Mouse (Mus musculus): Measurements from ENCODE around the gene Mettl6. TPM values are rescaled to one million over a fixed set of nuclear protein-coding genes. Genes with fewer than 3 reads are reported as not detected.

The Mettl6 gene
- polyA plus RNA-seq, 1 experiment, result 17.0 TPM

DNA sequence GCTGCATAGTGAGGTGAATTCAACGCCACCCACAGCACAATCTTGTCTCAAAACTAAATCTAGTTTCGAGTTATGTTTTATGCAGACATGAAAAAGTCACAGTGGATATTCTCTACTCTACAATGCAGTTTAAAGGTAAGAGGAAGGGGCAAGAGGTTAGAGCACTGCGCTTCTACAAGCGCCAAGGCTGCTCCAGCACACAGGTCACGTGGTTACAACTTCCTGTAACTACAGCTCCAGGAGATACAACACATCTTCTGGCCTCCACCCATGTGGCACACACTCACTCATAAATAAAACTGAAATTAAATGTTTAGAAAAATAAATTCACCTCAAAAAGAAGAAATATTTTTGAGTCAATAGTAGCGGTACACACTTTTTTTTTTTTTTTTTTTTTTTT, 54.1 kb downstream of the Mettl6 start:
- no peaks in the 10 kb centered on the region for H3K79me3 ChIP-seq (ENCODE audit: low read depth)
- H3K27me3 ChIP-seq (ENCODE audit: control insufficient read depth, insufficient read depth, insufficient read length), result no peaks in the 10 kb centered on the region
- no peak overlapping the region for H3K4me3 ChIP-seq (ENCODE audit: insufficient read depth, poor library complexity, severe bottlenecking)
- H3K36me3 ChIP-seq (ENCODE audit: control insufficient read depth, insufficient read depth), result no peaks in the 10 kb centered on the region
- H3ac ChIP-seq (ENCODE audit: control insufficient read depth, insufficient read length, low read depth), result no peak overlapping the region
- TF ChIP-seq MYOG (IDR thresholded peaks at IDR 0.05; ENCODE audit: control insufficient read depth, extremely low read depth, insufficient read length) (no peak), USF1 (IDR thresholded peaks at IDR 0.05; ENCODE audit: low read depth) (peak; percentile 15)
- H3K79me2 ChIP-seq (ENCODE audit: control insufficient read depth, insufficient read depth), result peaks cover 1% of the 10 kb centered on the region

GRCm38 (mm10) chr14:31440230-31440629, 54.6 kb downstream of the Mettl6 start:
- H3K36me3 ChIP-seq (ENCODE audit: control insufficient read depth, insufficient read depth), result no peaks in the 10 kb centered on the region
- H3K4me3 ChIP-seq (ENCODE audit: insufficient read depth, poor library complexity, severe bottlenecking), result no peak overlapping the region
- TF ChIP-seq MAX (IDR thresholded peaks at IDR 0.05) (no peak), USF1 (IDR thresholded peaks at IDR 0.05; ENCODE audit: low read depth) (no peak), CTCF (IDR thresholded peaks at IDR 0.05; ENCODE audit: control insufficient read depth, insufficient read depth, insufficient read length) (no peak)
- H3ac ChIP-seq (ENCODE audit: control insufficient read depth, insufficient read length, low read depth), result no peak overlapping the region
- H3K79me2 ChIP-seq (ENCODE audit: control insufficient read depth, insufficient read depth), result peaks cover 6% of the 10 kb centered on the region
- no peaks in the 10 kb centered on the region for H3K79me3 ChIP-seq (ENCODE audit: low read depth)
- H3K27me3 ChIP-seq (ENCODE audit: control insufficient read depth, insufficient read depth, insufficient read length), result no peaks in the 10 kb centered on the region

DNA sequence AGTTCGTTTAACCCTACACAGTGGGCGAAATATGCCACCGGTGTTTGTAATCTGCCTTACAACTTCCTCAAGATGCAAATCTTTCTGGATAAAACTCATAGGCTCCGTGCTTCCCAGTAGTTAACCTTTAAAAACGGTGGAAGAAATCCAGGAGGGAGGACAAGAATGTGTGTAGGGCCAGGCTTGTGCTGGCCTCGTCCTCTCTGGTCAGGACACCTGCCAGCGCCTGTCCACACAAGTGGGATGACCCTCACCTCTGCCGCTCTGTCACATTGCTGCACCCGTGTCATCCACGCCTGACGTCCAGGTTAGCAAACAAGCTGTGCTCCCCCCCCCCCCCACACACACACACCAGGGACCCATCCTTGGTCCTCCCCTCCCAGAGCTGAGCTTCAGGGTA, 55.6 kb downstream of the Mettl6 start:
- no peak overlapping the region for H3K4me3 ChIP-seq (ENCODE audit: insufficient read depth, poor library complexity, severe bottlenecking)
- H3ac ChIP-seq (ENCODE audit: control insufficient read depth, insufficient read length, low read depth), result no peak overlapping the region
- no peaks in the 10 kb centered on the region for H3K27me3 ChIP-seq (ENCODE audit: control insufficient read depth, insufficient read depth, insufficient read length)
- TF ChIP-seq USF1 (IDR thresholded peaks at IDR 0.05; ENCODE audit: low read depth) (no peak), MYOD1 (IDR thresholded peaks at IDR 0.05; ENCODE audit: control insufficient read depth, insufficient read length, low read depth) (no peak), MYOG (IDR thresholded peaks at IDR 0.05; ENCODE audit: control insufficient read depth, extremely low read depth, insufficient read length) (no peak), CEBPB (IDR thresholded peaks at IDR 0.05; ENCODE audit: low read depth) (no peak), MAX (IDR thresholded peaks at IDR 0.05) (no peak), CTCF (IDR thresholded peaks at IDR 0.05; ENCODE audit: control insufficient read depth, insufficient read depth, insufficient read length) (no peak), FOSL1 (IDR thresholded peaks at IDR 0.05; ENCODE audit: insufficient read depth, low read length, poor library complexity, severe bottlenecking) (no peak)
- H3K79me3 ChIP-seq (ENCODE audit: low read depth), result peaks cover 1% of the 10 kb centered on the region
- no peaks in the 10 kb centered on the region for H3K36me3 ChIP-seq (ENCODE audit: control insufficient read depth, insufficient read depth)
- peaks cover 10% of the 10 kb centered on the region for H3K79me2 ChIP-seq (ENCODE audit: control insufficient read depth, insufficient read depth)

DNA sequence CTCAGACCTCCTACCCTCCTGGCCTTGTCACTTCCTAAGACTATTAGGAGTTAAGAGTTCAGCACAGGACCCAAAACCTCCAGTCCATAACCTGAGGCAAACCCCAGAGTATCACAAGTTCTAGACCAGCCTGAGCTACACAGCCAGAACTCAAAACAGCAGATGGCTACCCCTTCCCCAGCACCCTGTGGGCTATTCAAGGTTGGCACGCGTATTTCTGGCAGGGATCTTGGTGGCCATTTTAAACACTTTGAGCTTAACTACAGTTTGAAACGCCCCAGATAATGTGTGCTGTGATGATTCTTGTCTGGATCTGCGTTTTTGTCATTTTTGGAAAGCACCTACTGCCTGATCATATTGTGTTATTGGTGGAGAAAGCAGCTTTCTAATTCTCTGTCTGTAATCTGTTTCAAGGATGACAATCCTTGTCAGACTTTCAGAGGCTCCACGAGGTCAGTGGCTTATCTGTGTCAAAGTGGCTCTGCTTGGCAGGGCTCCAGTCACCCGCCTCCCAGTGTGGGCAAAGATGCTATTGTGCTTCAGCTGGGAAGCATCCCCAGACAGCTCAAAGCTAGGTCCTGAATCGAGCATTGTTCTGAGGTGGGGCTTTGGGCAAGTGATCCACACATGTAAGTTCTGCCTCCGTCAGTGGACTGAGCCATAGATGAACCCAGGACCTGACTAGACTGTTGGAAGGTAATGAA, 56.9 kb downstream of the Mettl6 start:
- Histone ChIP-seq H3K36me3 (ENCODE audit: control insufficient read depth, insufficient read depth) (no peaks in the 10 kb centered on the region), H3K79me2 (ENCODE audit: control insufficient read depth, insufficient read depth) (peaks cover 10% of the 10 kb centered on the region), H3K4me3 (ENCODE audit: insufficient read depth, poor library complexity, severe bottlenecking) (no peak overlapping the region), H3K79me3 (ENCODE audit: low read depth) (peaks cover 1% of the 10 kb centered on the region), H3ac (ENCODE audit: control insufficient read depth, insufficient read length, low read depth) (no peak overlapping the region), H3K27me3 (ENCODE audit: control insufficient read depth, insufficient read depth, insufficient read length) (no peaks in the 10 kb centered on the region)
- TF ChIP-seq MYOG (IDR thresholded peaks at IDR 0.05; ENCODE audit: control insufficient read depth, extremely low read depth, insufficient read length), result no peak
- TF ChIP-seq MAX (IDR thresholded peaks at IDR 0.05), result no peak
- TF ChIP-seq CEBPB (IDR thresholded peaks at IDR 0.05; ENCODE audit: low read depth), result no peak
- TF ChIP-seq USF1 (IDR thresholded peaks at IDR 0.05; ENCODE audit: low read depth), result no peak
- TF ChIP-seq CTCF (IDR thresholded peaks at IDR 0.05; ENCODE audit: control insufficient read depth, insufficient read depth, insufficient read length), result no peak
- TF ChIP-seq MYOD1 (IDR thresholded peaks at IDR 0.05; ENCODE audit: control insufficient read depth, insufficient read length, low read depth), result no peak
- no peak for TF ChIP-seq FOSL1 (IDR thresholded peaks at IDR 0.05; ENCODE audit: insufficient read depth, low read length, poor library complexity, severe bottlenecking)

- H3K79me3 ChIP-seq (ENCODE audit: low read depth), result peaks cover 4% of the 10 kb centered on the region
- peak within 1 kb of the TSS; percentile 78 for H3ac ChIP-seq (ENCODE audit: control insufficient read depth, insufficient read length, low read depth)
- no peaks in the 10 kb centered on the region for H3K27me3 ChIP-seq (ENCODE audit: control insufficient read depth, insufficient read depth, insufficient read length)
- peaks cover 16% of the 10 kb centered on the region for H3K79me2 ChIP-seq (ENCODE audit: control insufficient read depth, insufficient read depth)
- TF ChIP-seq CTCF (IDR thresholded peaks at IDR 0.05; ENCODE audit: control insufficient read depth, insufficient read depth, insufficient read length) (peak; percentile 98), USF1 (IDR thresholded peaks at IDR 0.05; ENCODE audit: low read depth) (no peak), MYOD1 (IDR thresholded peaks at IDR 0.05; ENCODE audit: control insufficient read depth, insufficient read length, low read depth) (no peak), MYOG (IDR thresholded peaks at IDR 0.05; ENCODE audit: control insufficient read depth, extremely low read depth, insufficient read length) (no peak), FOSL1 (IDR thresholded peaks at IDR 0.05; ENCODE audit: insufficient read depth, low read length, poor library complexity, severe bottlenecking) (no peak), MAX (IDR thresholded peaks at IDR 0.05) (peak; percentile 57)
- peak within 1 kb of the TSS; percentile 65 for H3K4me3 ChIP-seq (ENCODE audit: insufficient read depth, poor library complexity, severe bottlenecking)
- no peaks in the 10 kb centered on the region for H3K36me3 ChIP-seq (ENCODE audit: control insufficient read depth, insufficient read depth)
These were observed 58.7 kb downstream of the Mettl6 start, which contains the start of gene Sh3bp5 for GRCm38 (mm10) chr14:31435930-31436693. Gene Sh3bp5, minus strand, starts transcription at chr14:31436078.
